Mouse (Mus musculus) E14TG2a.4 (cell line): ENCODE data around the gene Clca2.

Experiments
- CTCF ChIP-seq: conservative IDR thresholded peaks from 2 replicates; pipeline ENCODE4 v1.5.1; 2014; ENCODE audit warnings: low read length
- NANOG ChIP-seq: IDR thresholded peaks from 2 replicates; pipeline ENCODE4 v1.6.1; 2014; ENCODE audit warnings: borderline replicate concordance, low read length, mixed read lengths
- POU5F1 ChIP-seq: IDR thresholded peaks from 2 replicates; pipeline ENCODE4 v1.6.1; 2014; ENCODE audit warnings: low read length, borderline replicate concordance

DNA sequence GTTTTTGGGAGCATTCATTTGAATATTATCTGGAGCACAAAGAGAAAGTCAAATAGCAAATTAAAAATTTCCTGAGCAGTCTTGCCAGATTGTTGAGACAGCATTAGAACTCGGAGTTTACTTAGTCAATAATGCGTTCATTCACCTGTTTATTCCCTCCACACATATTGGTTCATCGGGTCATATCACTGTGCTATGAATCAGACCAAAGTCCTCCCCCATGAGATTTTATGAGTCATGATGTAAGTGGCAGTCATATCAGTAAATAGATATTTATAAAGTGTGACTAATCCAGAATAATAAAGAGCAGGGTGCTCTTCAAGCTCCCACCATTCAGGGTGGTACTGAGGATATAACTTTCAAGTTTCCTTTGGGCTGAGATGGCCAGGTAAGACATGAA is 26.9 kb downstream of the Clca2 start:
- TF ChIP-seq CTCF (no peak), NANOG (no peak), POU5F1 (no peak)
